Mouse (Mus musculus): ENCODE measurements around the gene Agr2. TPM values are rescaled to one million over a fixed set of nuclear protein-coding genes. Genes with fewer than 3 reads are reported as not detected.

The Agr2 gene
- total RNA-seq, 2 experiments from 2014 or later, result not detected

DNA sequence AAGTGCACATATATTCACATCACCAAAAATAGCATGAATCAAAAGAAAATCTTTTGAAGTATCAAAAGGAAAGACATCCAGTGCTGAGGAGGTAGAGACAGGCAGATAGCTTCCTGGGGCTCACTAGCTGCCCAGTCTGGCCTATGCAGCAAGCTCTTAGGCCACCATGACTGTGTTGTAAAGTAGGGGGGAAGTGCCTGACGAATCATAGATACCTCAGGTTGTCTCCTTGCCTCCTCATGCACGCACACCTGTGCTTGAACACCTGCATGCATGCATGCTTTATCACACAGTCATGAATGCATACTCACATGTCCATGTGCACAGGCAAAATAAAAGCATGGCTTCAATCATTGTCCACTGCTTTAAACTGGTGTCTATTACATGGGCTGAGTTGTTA lies 52.0 kb downstream of the Agr2 start:
- H3K4me3 ChIP-seq, result no peak overlapping the region
- no peak overlapping the region for H3K27ac ChIP-seq
- TF ChIP-seq CTCF (IDR thresholded peaks at IDR 0.05), result no peak
- intact Hi-C loops (cut with DNase I), result no loop called here
- DNase-seq (ENCODE audit: extremely low spot score in 1 of 2, low spot score in 2 of 2), result no peak

DNA sequence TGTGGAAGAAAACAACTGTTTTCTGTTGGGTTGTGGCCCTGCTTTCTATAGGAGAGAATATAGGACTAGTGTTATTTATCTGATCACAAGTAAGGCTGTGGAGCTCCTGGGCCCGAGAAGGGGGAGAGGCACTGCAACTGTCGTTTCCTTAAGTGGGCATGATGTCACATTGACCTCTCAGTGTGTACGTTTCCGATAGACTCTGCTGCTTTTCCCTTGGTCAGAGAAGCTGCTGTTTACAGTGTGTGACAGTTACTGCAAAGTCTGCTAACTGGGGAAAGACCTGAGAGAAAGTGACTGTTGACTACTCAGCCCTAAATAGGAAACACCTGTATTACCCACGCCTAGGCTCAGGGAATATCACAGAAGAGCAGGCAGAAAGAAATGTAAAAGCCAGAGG lies 53.5 kb downstream of the Agr2 start:
- H3K27ac ChIP-seq, result no peak overlapping the region
- intact Hi-C loops (cut with DNase I), result no loop called here
- DNase-seq (ENCODE audit: extremely low spot score in 1 of 2, low spot score in 2 of 2), result no peak
- TF ChIP-seq CTCF (IDR thresholded peaks at IDR 0.05), result no peak
- no peak overlapping the region for H3K4me3 ChIP-seq

DNA sequence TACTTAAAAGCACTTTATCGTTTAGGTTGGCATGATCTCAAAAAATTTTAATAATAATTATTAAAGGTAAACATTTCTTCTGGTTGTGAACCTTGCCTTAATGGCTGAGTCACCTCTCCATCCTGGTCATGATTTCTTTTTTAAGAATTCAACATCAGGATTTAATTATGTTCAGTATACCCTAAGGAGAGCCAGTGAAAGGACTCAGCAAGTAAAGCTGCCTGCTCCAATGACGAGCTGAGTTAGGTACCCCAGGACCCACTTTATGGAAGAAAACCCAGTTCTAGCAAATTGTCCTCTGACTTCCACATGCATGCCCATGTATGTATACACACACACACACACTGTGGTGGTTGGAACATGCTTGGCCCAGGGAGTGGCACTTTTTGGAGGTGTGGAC lies 54.9 kb downstream of the Agr2 start:
- intact Hi-C loops (cut with DNase I), result no loop called here
- Histone ChIP-seq H3K27ac (no peak overlapping the region), H3K4me3 (no peak overlapping the region)
- no peak for DNase-seq (ENCODE audit: extremely low spot score in 1 of 2, low spot score in 2 of 2)
- TF ChIP-seq CTCF (IDR thresholded peaks at IDR 0.05), result no peak

DNA sequence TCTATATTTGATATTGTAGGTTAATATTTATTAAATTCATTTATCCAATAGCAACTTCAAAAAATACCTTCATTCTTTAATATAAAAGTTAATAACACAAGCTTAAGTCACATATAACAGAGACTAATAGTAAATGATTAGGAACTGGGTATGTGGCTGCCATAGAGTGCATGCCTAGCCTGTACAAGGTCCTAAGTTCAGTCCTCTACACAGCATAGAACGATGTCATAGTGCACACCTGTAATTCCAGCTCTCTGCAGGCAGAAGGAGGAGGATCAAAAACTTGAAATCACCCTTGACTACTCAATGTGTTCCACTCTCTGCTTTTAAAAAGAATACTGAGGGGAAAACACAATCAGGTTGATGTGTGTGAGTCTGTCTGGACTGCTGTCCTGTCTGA lies 57.6 kb downstream of the Agr2 start:
- no peak for TF ChIP-seq CTCF (IDR thresholded peaks at IDR 0.05)
- H3K27ac ChIP-seq, result no peak overlapping the region
- no peak overlapping the region for H3K4me3 ChIP-seq
- no peak for DNase-seq (ENCODE audit: extremely low spot score in 1 of 2, low spot score in 2 of 2)
- intact Hi-C loops (cut with DNase I), result no loop called here

Other genes starting within 250 kb of the Agr2 start
- gene Agr3, start 67.3 kb upstream of the Agr2 start, total RNA-seq (2021), result not detected
- gene Tspan13, start 49.6 kb downstream of the Agr2 start, total RNA-seq (2021), result 100 to 1,000 TPM; 197 to 200 TPM
- gene Ankmy2, start 164.2 kb downstream of the Agr2 start, total RNA-seq (2021), result 10 to 100 TPM; 51.9 to 53.7 TPM
- 10 to 100 TPM; 45.3 to 47.2 TPM for gene Bzw2, start 165.2 kb downstream of the Agr2 start, total RNA-seq (2021)